Mouse (Mus musculus): ENCODE results near the gene Gabpb2.

GRCm38 (mm10) chr3:95181841-95182240 is 35.9 kb downstream of the Gabpb2 start:
- TF ChIP-seq CTCF (IDR thresholded peaks at IDR 0.05) (no peak), POLR2A (IDR thresholded peaks at IDR 0.05; ENCODE audit: insufficient read depth, low read depth, low read length) (no peak)

Measured in heart, adult 2 months (tissue).